Mouse (Mus musculus) small intestine, adult 2 months (tissue): ENCODE data around the gene Nfatc3.

Source experiments
- CTCF ChIP-seq: fragments of 200-500 bp; IDR thresholded peaks from 2 replicates; pipeline ENCODE4 v1.5.1; 2012; ENCODE audit warnings: low read depth, mild to moderate bottlenecking, control low read depth, inconsistent platforms, low read length, moderate library complexity, mixed read lengths; ENCODE audit not compliant: insufficient replicate concordance, insufficient read length; ENCODE audit errors: extremely low read depth
- POLR2A ChIP-seq: fragments of 200-500 bp; IDR thresholded peaks from 2 replicates; pipeline ENCODE4 v1.6.1; 2012; ENCODE audit warnings: low read depth, mild to moderate bottlenecking, control low read depth, inconsistent platforms, low read length, moderate library complexity

- TF ChIP-seq POLR2A: no peak
- TF ChIP-seq CTCF: no peak
Observed at GRCm38 (mm10) chr8:106176891-106177290, 118.3 kb downstream of the Nfatc3 start.
